Mouse (Mus musculus) hindbrain, postnatal 0 days (tissue): ENCODE data around the gene Ric8a. TPM values are rescaled to one million over a fixed set of nuclear protein-coding genes. Genes with fewer than 3 reads are reported as not detected.

ENCODE experiments used
- ATAC-seq: fragments of 200-750 bp; cut with Nextera tagmentation; 2 replicates; pipeline ENCODE4 v1.8.0; 2017; ENCODE audit warnings: mild to moderate bottlenecking, moderate TSS enrichment, moderate library complexity
- DNase-seq: peaks from one replicate; pipeline ENCODE4 v3.0.0-alpha.2; 2015; ENCODE audit warnings: low spot score
- H3K27ac ChIP-seq: fragments of 300-500 bp; sonication (generic); 2 replicates; pipeline ENCODE4 v1.5.1; 2014; ENCODE audit warnings: mild to moderate bottlenecking
- H3K27me3 ChIP-seq: fragments of 300-500 bp; sonication (generic); 2 replicates; pipeline ENCODE4 v1.6.1; 2014; ENCODE audit warnings: low read length, mixed read lengths; ENCODE audit not compliant: insufficient read depth
- H3K36me3 ChIP-seq: fragments of 300-500 bp; sonication (generic); 2 replicates; pipeline ENCODE4 v1.6.1; 2014; ENCODE audit warnings: low read length, mixed read lengths; ENCODE audit not compliant: insufficient read depth
- H3K4me1 ChIP-seq: fragments of 300-500 bp; sonication (generic); 2 replicates; pipeline ENCODE4 v1.6.1; 2014; ENCODE audit warnings: antibody characterized with exemption, low read length, mixed read lengths; ENCODE audit not compliant: insufficient read depth
- H3K4me2 ChIP-seq: fragments of 300-500 bp; sonication (generic); 2 replicates; pipeline ENCODE4 v1.6.1; 2014; ENCODE audit warnings: low read depth, mild to moderate bottlenecking, low read length, moderate library complexity, mixed read lengths
- H3K4me3 ChIP-seq: fragments of 300-500 bp; sonication (generic); 2 replicates; pipeline ENCODE4 v1.5.1; 2014; ENCODE audit warnings: low read length
- H3K9ac ChIP-seq: fragments of 300-500 bp; sonication (generic); replicated peaks from 2 replicates; pipeline ENCODE4 v1.6.1; 2014; ENCODE audit warnings: mild to moderate bottlenecking, low read length, moderate library complexity, mixed read lengths
- H3K9me3 ChIP-seq: fragments of 300-500 bp; sonication (generic); 2 replicates; pipeline ENCODE4 v1.6.1; 2016; ENCODE audit warnings: low read length, mixed read lengths
- CTCF ChIP-seq: IDR thresholded peaks from 2 replicates; pipeline ENCODE4 v1.5.1; 2016; ENCODE audit warnings: antibody characterized with exemption, control low read depth, low read depth
- WGBS: fragments of 180-500 bp; shearing (Covaris S2); extraction: QIAGEN DNeasy Blood & Tissue Kit; methylation state at CpG from one replicate; pipeline ENCODE4 v1.1.7; 2014; 5-methylcytosine and 5-hydroxymethylcytosine counted together
- polyA plus RNA-seq: library from polyadenylated mRNA; unstranded; fragments of >200 nt; fragmentation: Nextera tagmentation; extraction: Ambion mirVana; gene quantifications from 2 replicates; pipeline ENCODE4 v1.2.1, GENCODE M21; 2015
- total RNA-seq: library from RNA; depleted of rRNA; stranded (reverse); fragments of >200 nt; gene quantifications from 2 replicates; pipeline ENCODE4 v1.2.3, GENCODE M21; 2014; rRNA removed

Gene Ric8a
- total RNA-seq (91.8 and 117 TPM in 2 replicates), polyA plus RNA-seq (85.8 and 89.9 TPM in 2 replicates)

- under 1% methylated on average over 50 of the region's 50 CpGs for WGBS
- Histone ChIP-seq H3K9ac (peak within 1 kb of the TSS; percentile 80), H3K36me3 (peaks cover 52% of the 10 kb centered on the region), H3K4me2 (peak within 1 kb of the TSS; percentile 97), H3K27ac (peak within 1 kb of the TSS; percentile 96), H3K9me3 (no peaks in the 10 kb centered on the region), H3K27me3 (no peaks in the 10 kb centered on the region), H3K4me3 (peak within 1 kb of the TSS; percentile 88), H3K4me1 (peaks cover 23% of the 10 kb centered on the region)
- DNase-seq (peak; percentile 86), ATAC-seq (peak; percentile 79)
- no peak for TF ChIP-seq CTCF
Measured at GRCm38 (mm10) chr7:140856785-140857549, at the start of gene Ric8a. Ric8a (plus strand) TSS chr7:140856957.

- Histone ChIP-seq H3K27ac (no peak overlapping the region), H3K4me1 (no peaks in the 10 kb centered on the region), H3K27me3 (no peaks in the 10 kb centered on the region), H3K4me3 (no peak overlapping the region), H3K9me3 (no peaks in the 10 kb centered on the region), H3K36me3 (peaks cover 7% of the 10 kb centered on the region; the same call in 1 of the 2 replicates), H3K4me2 (no peak overlapping the region), H3K9ac (no peak overlapping the region)
- ATAC-seq (no peak), DNase-seq (no peak)
- peak; percentile 41 for TF ChIP-seq CTCF
- WGBS = 93% methylated on average over 6 of the region's 6 CpGs
Measured at GRCm38 (mm10) chr7:140810496-140810895, 46.3 kb upstream of the Ric8a start.

DNA sequence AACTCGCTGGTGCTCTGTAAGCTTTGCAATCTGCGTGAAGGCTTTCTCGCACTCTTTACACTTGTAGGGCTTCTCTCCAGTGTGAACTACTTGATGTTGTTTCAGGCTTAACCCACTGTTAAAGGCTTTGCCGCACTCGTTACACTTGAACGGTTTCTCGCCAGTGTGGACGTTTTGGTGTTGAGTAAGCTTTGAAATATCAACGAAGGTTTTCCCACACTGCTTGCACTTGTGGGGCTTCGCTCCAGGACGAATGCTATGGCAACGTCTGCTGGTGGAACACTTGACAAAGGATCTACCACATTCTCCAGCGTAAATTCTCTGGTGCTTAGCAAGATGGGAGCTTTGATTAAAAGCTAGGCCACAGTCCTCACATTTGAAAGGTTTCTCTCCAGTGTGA lies 45.0 kb upstream of the Ric8a start:
- Histone ChIP-seq H3K36me3 (peaks cover 7% of the 10 kb centered on the region; the same call in 1 of the 2 replicates), H3K4me1 (no peaks in the 10 kb centered on the region), H3K9me3 (no peaks in the 10 kb centered on the region), H3K4me3 (no peak overlapping the region), H3K27ac (peak overlapping the region; percentile 65), H3K27me3 (no peaks in the 10 kb centered on the region), H3K4me2 (no peak overlapping the region), H3K9ac (no peak overlapping the region)
- no peak for TF ChIP-seq CTCF
- DNase-seq = peak; percentile 74
- 67% methylated on average over 13 of the region's 13 CpGs for WGBS
- ATAC-seq = peak; percentile 88

DNA sequence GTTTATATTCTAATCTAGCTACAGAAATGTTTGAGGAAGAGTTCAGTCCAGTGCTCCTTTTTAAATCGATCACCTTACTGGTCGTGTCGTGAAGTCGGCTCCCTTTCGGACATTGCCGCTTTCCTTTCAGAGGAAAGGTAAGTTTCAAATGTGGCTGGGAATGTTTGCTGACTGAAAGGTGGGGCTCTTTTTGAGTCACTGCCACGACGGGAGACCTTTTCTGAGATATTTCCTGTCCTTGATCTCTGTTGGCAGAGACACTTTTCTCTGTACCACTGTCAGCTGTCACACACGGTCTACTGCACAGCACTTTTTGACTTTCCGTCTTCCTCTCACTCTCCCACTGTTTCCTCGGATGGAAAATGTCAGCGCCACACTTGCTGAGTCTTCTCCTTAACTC lies 43.9 kb upstream of the Ric8a start:
- DNase-seq = no peak
- Histone ChIP-seq H3K9ac (no peak overlapping the region), H3K4me1 (no peaks in the 10 kb centered on the region), H3K4me2 (no peak overlapping the region), H3K27me3 (no peaks in the 10 kb centered on the region), H3K36me3 (peaks cover 7% of the 10 kb centered on the region; the same call in 1 of the 2 replicates), H3K9me3 (no peaks in the 10 kb centered on the region), H3K4me3 (no peak overlapping the region), H3K27ac (no peak overlapping the region)
- 85% methylated on average over 12 of the region's 12 CpGs for WGBS
- no peak for TF ChIP-seq CTCF
- ATAC-seq = no peak

GRCm38 (mm10) chr7:140820173-140820572 lies 36.6 kb upstream of the Ric8a start:
- no peak for TF ChIP-seq CTCF
- ATAC-seq (peak; percentile 57; the same call in 1 of the 2 replicates), DNase-seq (peak; percentile 68)
- Histone ChIP-seq H3K9me3 (no peaks in the 10 kb centered on the region), H3K27me3 (no peaks in the 10 kb centered on the region), H3K4me3 (0 out of 2 replicates have a peak overlapping the region, but pooled peaks have one; percentile 4), H3K36me3 (no peaks in the 10 kb centered on the region), H3K9ac (no peak overlapping the region), H3K4me1 (peaks cover 5% of the 10 kb centered on the region; the same call in 1 of the 2 replicates), H3K27ac (no peak overlapping the region), H3K4me2 (peak overlapping the region; percentile 67)
- WGBS = 37% methylated on average over 4 of the region's 4 CpGs

GRCm38 (mm10) chr7:140821305-140821652 lies 35.5 kb upstream of the Ric8a start:
- Histone ChIP-seq H3K36me3 (no peaks in the 10 kb centered on the region), H3K9me3 (no peaks in the 10 kb centered on the region), H3K4me2 (peak overlapping the region; percentile 67), H3K27ac (peak overlapping the region; percentile 95), H3K9ac (peak overlapping the region; percentile 76; the same call in 1 of the 2 replicates), H3K4me3 (peak overlapping the region; percentile 59), H3K27me3 (no peaks in the 10 kb centered on the region), H3K4me1 (peaks cover 5% of the 10 kb centered on the region; the same call in 1 of the 2 replicates)
- ATAC-seq (peak; percentile 49), DNase-seq (no peak)
- TF ChIP-seq CTCF = no peak
- 45% methylated on average over 5 of the region's 5 CpGs for WGBS
